Mouse (Mus musculus) midbrain, embryonic 12.5 days (tissue): ENCODE measurements at regions not wholly inside any gene's neighbourhood (a gene's known extent, or its start where the extent isn't known, plus 50 kb on each side); places are given as distances from the start of the nearest gene placed in this dataset.
A peak's percentile ranks its signal among the peaks of the same experiment; 100 is the strongest.

Source experiments
- ATAC-seq: fragments of 200-750 bp; cut with Nextera tagmentation; 2 replicates; pipeline ENCODE4 v1.8.0; 2017; ENCODE audit warnings: low read depth, moderate TSS enrichment, moderate library complexity; ENCODE audit not compliant: low FRiP score
- H3K27ac ChIP-seq: fragments of 300-500 bp; sonication (generic); replicated peaks from 2 replicates; pipeline ENCODE4 v1.5.1; 2016; ENCODE audit warnings: mild to moderate bottlenecking
- H3K27me3 ChIP-seq: fragments of 300-500 bp; sonication (generic); 2 replicates; pipeline ENCODE4 v1.6.1; 2016; ENCODE audit warnings: mild to moderate bottlenecking
- H3K36me3 ChIP-seq: fragments of 300-500 bp; sonication (generic); 2 replicates; pipeline ENCODE4 v1.6.1; 2016
- H3K4me1 ChIP-seq: fragments of 300-500 bp; sonication (generic); 2 replicates; pipeline ENCODE4 v1.6.1; 2016
- H3K4me2 ChIP-seq: fragments of 300-500 bp; sonication (generic); replicated peaks from 2 replicates; pipeline ENCODE4 v1.6.1; 2016; ENCODE audit warnings: mild to moderate bottlenecking, moderate library complexity
- H3K4me3 ChIP-seq: fragments of 300-500 bp; sonication (generic); 2 replicates; pipeline ENCODE4 v1.5.1; 2016; ENCODE audit warnings: mild to moderate bottlenecking
- H3K9ac ChIP-seq: fragments of 300-500 bp; sonication (generic); replicated peaks from 2 replicates; pipeline ENCODE4 v1.6.1; 2016; ENCODE audit warnings: mild to moderate bottlenecking, moderate library complexity
- H3K9me3 ChIP-seq: fragments of 300-500 bp; sonication (generic); 2 replicates; pipeline ENCODE4 v1.6.1; 2016; ENCODE audit warnings: mild to moderate bottlenecking
- WGBS: fragments of 180-500 bp; shearing (Covaris S2); methylation state at CpG from one replicate; pipeline ENCODE4 v1.1.7; 2016; 5-methylcytosine and 5-hydroxymethylcytosine counted together

GRCm38 (mm10) chr16:77459651-77460050, 142.2 kb downstream of the Gm11146 start:
- Histone ChIP-seq H3K9me3 (no peaks in the 10 kb centered on the region), H3K27ac (no peak overlapping the region), H3K36me3 (no peaks in the 10 kb centered on the region), H3K4me2 (no peak overlapping the region), H3K4me3 (no peak overlapping the region), H3K9ac (no peak overlapping the region), H3K4me1 (peaks cover 7% of the 10 kb centered on the region; the same call in 1 of the 2 replicates), H3K27me3 (no peaks in the 10 kb centered on the region)
- ATAC-seq: no peak
- 93% methylated on average over 2 of the region's 2 CpGs for WGBS

- no peak overlapping the region for H3K4me3 ChIP-seq
- 0 out of 2 replicates have a peak, but pooled peaks have one; percentile 27 for ATAC-seq
- H3K9me3 ChIP-seq: no peaks in the 10 kb centered on the region
- H3K4me1 ChIP-seq: peaks cover 32% of the 10 kb centered on the region
- peak overlapping the region; percentile 54; the same call in 1 of the 2 replicates for H3K27ac ChIP-seq
- no peaks in the 10 kb centered on the region for H3K36me3 ChIP-seq
- no peak overlapping the region for H3K4me2 ChIP-seq
- no peaks in the 10 kb centered on the region for H3K27me3 ChIP-seq
- WGBS: 94% methylated on average over 6 of the region's 6 CpGs
- no peak overlapping the region for H3K9ac ChIP-seq
Observed at GRCm38 (mm10) chr16:77444647-77445046, 157.2 kb downstream of the Gm11146 start.

- WGBS: 26% methylated on average over 4 of the region's 4 CpGs
- Histone ChIP-seq H3K4me3 (no peak overlapping the region), H3K4me1 (peaks cover 32% of the 10 kb centered on the region), H3K27me3 (no peaks in the 10 kb centered on the region), H3K9ac (no peak overlapping the region), H3K36me3 (no peaks in the 10 kb centered on the region), H3K4me2 (no peak overlapping the region), H3K27ac (peak overlapping the region; percentile 54), H3K9me3 (no peaks in the 10 kb centered on the region)
- peak; percentile 70 for ATAC-seq
Observed at GRCm38 (mm10) chr16:77444006-77444405, 157.9 kb downstream of the Gm11146 start.

- Histone ChIP-seq H3K4me2 (no peak overlapping the region), H3K9me3 (no peaks in the 10 kb centered on the region), H3K36me3 (no peaks in the 10 kb centered on the region), H3K27me3 (no peaks in the 10 kb centered on the region), H3K4me3 (no peak overlapping the region), H3K4me1 (peaks cover 32% of the 10 kb centered on the region), H3K27ac (0 out of 2 replicates have a peak overlapping the region, but pooled peaks have one; percentile 42), H3K9ac (no peak overlapping the region)
- WGBS: 83% methylated on average over 5 of the region's 5 CpGs
- no peak for ATAC-seq
Observed at GRCm38 (mm10) chr16:77443318-77443717, 158.6 kb downstream of the Gm11146 start.

GRCm38 (mm10) chr16:77442866-77443265, 159.0 kb downstream of the Gm11146 start:
- 0 out of 2 replicates have a peak, but pooled peaks cover 3% of the 10 kb centered on the region for H3K36me3 ChIP-seq
- peaks cover 32% of the 10 kb centered on the region for H3K4me1 ChIP-seq
- no peak overlapping the region for H3K9ac ChIP-seq
- WGBS: 96% methylated on average over 6 of the region's 6 CpGs
- no peak overlapping the region for H3K27ac ChIP-seq
- H3K4me2 ChIP-seq: no peak overlapping the region
- no peak overlapping the region for H3K4me3 ChIP-seq
- H3K27me3 ChIP-seq: no peaks in the 10 kb centered on the region
- H3K9me3 ChIP-seq: no peaks in the 10 kb centered on the region
- no peak for ATAC-seq

- Histone ChIP-seq H3K27me3 (no peaks in the 10 kb centered on the region), H3K27ac (peak overlapping the region; percentile 31), H3K4me1 (peaks cover 10% of the 10 kb centered on the region), H3K4me2 (no peak overlapping the region), H3K9me3 (no peaks in the 10 kb centered on the region), H3K36me3 (no peaks in the 10 kb centered on the region), H3K9ac (no peak overlapping the region), H3K4me3 (no peak overlapping the region)
- 59% methylated on average over 4 of the region's 4 CpGs for WGBS
- ATAC-seq: no peak
Observed at GRCm38 (mm10) chr16:77431345-77431744, 170.5 kb downstream of the Gm11146 start.

GRCm38 (mm10) chr16:77422385-77423363, 179.2 kb downstream of the Gm11146 start:
- Histone ChIP-seq H3K27ac (peak overlapping the region; percentile 98), H3K4me2 (peak overlapping the region; percentile 62), H3K4me3 (peak overlapping the region; percentile 50), H3K27me3 (no peaks in the 10 kb centered on the region), H3K9me3 (no peaks in the 10 kb centered on the region), H3K36me3 (no peaks in the 10 kb centered on the region), H3K4me1 (peaks cover 20% of the 10 kb centered on the region), H3K9ac (peak overlapping the region; percentile 80)
- no peak for ATAC-seq
- WGBS: 30% methylated on average over 12 of the region's 12 CpGs

GRCm38 (mm10) chr16:77421591-77422024, 180.3 kb downstream of the Gm11146 start:
- Histone ChIP-seq H3K27me3 (no peaks in the 10 kb centered on the region), H3K4me2 (peak overlapping the region; percentile 62), H3K36me3 (no peaks in the 10 kb centered on the region), H3K4me1 (peaks cover 21% of the 10 kb centered on the region), H3K27ac (peak overlapping the region; percentile 98), H3K9me3 (no peaks in the 10 kb centered on the region), H3K9ac (peak overlapping the region; percentile 80), H3K4me3 (peak overlapping the region; percentile 50)
- WGBS: 3% methylated on average over 10 of the region's 10 CpGs
- peak; percentile 98 for ATAC-seq

GRCm38 (mm10) chr16:77421001-77421400, 180.9 kb downstream of the Gm11146 start:
- peak overlapping the region; percentile 50 for H3K4me3 ChIP-seq
- no peaks in the 10 kb centered on the region for H3K27me3 ChIP-seq
- no peaks in the 10 kb centered on the region for H3K36me3 ChIP-seq
- 8% methylated on average over 6 of the region's 6 CpGs for WGBS
- H3K27ac ChIP-seq: peak overlapping the region; percentile 98
- H3K4me1 ChIP-seq: peaks cover 21% of the 10 kb centered on the region
- H3K4me2 ChIP-seq: peak overlapping the region; percentile 62
- ATAC-seq: no peak; the same call in 1 of the 2 replicates
- H3K9me3 ChIP-seq: no peaks in the 10 kb centered on the region
- H3K9ac ChIP-seq: peak overlapping the region; percentile 80

GRCm38 (mm10) chr16:77420136-77420860, 181.6 kb downstream of the Gm11146 start:
- WGBS: 17% methylated on average over 8 of the region's 8 CpGs
- Histone ChIP-seq H3K4me3 (peak overlapping the region; percentile 50), H3K9ac (peak overlapping the region; percentile 88), H3K4me1 (peaks cover 23% of the 10 kb centered on the region), H3K36me3 (no peaks in the 10 kb centered on the region), H3K27ac (peak overlapping the region; percentile 96), H3K4me2 (peak overlapping the region; percentile 62), H3K27me3 (no peaks in the 10 kb centered on the region), H3K9me3 (no peaks in the 10 kb centered on the region)
- ATAC-seq: no peak

GRCm38 (mm10) chr16:77419116-77419735, 182.7 kb downstream of the Gm11146 start:
- Histone ChIP-seq H3K4me1 (peaks cover 25% of the 10 kb centered on the region), H3K9ac (peak overlapping the region; percentile 86), H3K4me2 (peak overlapping the region; percentile 59), H3K27me3 (no peaks in the 10 kb centered on the region), H3K27ac (peak overlapping the region; percentile 96), H3K36me3 (no peaks in the 10 kb centered on the region), H3K9me3 (no peaks in the 10 kb centered on the region), H3K4me3 (peak overlapping the region; percentile 50)
- 10% methylated on average over 4 of the region's 4 CpGs for WGBS
- ATAC-seq: no peak
